Mouse (Mus musculus): ENCODE results near the gene Capn2. TPM values are rescaled to one million over a fixed set of nuclear protein-coding genes. Genes with fewer than 3 reads are reported as not detected.

Gene Capn2
- total and polyA plus RNA-seq, 3 experiments = 0.33 TPM; not detected in 2

DNA sequence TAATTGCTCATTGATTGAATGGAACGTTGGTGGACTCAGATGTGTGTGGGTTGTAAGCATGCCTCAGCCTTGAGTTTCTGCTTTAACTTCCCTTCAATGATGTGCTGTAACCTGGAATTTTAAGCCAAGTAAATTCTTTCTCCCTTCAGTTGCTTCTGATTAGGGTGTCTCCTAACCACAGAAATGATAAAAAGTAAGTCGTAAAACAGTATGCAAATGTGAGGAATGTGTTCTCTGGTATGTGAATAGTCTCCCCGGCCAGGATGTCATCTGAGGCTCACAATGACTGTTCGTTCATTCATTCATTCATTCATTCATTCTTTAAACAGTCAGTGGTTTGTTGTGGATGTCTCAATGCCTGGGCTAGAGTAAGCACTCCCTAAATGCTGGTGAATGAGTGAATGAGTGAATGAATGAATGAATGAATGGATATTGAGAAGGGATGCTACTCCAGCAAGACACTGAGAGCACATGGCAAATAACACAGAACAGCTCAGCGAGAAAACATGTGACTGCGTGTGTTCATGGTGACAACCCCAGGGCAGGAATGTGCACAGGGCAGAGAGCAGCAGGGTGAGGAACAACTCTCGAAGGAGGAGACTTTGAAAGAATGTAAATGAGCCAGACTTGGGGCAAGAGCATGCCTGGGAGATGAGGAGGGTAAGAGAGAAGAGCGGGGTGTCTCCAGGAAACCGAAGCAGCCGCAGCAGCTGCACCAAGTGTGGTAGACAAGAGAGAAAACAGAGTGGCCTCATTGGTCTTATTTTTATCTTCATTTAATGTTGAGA lies 2.4 kb downstream of the Capn2 start:
- ATAC-seq (ENCODE audit: extremely low read depth, insufficient number of reproducible peaks, low FRiP score, poor library complexity, severe bottlenecking) (no peak), DNase-seq (ENCODE audit: low spot score) (no peak)
- Histone ChIP-seq H3K4me1 (ENCODE audit: insufficient read depth, low read depth, low read length) (no peaks in the 10 kb centered on the region), H3K9me3 (replicated peaks) (peaks cover 14% of the 10 kb centered on the region), H3K36me3 (replicated peaks) (no peaks in the 10 kb centered on the region), H3K27me3 (ENCODE audit: insufficient read depth, low read length) (no peaks in the 10 kb centered on the region), H3K4me3 (ENCODE audit: low read depth, low read length) (no peak overlapping the region)
- no peak for TF ChIP-seq TAL1 (conservative IDR thresholded peaks at IDR 0.05; ENCODE audit: low read depth, low read length)

DNA sequence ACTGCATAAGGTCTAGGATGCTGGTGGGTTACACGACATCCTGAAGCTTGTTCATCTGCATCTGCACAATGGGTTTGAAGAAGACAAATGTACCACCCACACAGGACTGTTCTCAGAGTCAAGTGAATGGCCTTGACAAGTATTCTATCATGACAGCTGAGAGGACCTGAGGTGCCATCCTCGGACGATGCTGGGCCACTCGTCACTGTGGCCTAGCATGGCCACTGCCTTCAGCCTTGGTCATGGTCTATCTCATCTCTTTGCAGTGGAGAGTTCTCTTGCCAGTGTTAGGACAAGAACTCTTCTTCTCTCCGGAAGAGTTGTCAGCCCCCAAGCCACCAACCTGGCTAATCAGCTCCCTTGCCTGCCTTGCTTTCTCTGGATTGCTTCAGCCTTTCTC lies 3.7 kb downstream of the Capn2 start:
- no peak for ATAC-seq (ENCODE audit: extremely low read depth, insufficient number of reproducible peaks, low FRiP score, poor library complexity, severe bottlenecking)

DNA sequence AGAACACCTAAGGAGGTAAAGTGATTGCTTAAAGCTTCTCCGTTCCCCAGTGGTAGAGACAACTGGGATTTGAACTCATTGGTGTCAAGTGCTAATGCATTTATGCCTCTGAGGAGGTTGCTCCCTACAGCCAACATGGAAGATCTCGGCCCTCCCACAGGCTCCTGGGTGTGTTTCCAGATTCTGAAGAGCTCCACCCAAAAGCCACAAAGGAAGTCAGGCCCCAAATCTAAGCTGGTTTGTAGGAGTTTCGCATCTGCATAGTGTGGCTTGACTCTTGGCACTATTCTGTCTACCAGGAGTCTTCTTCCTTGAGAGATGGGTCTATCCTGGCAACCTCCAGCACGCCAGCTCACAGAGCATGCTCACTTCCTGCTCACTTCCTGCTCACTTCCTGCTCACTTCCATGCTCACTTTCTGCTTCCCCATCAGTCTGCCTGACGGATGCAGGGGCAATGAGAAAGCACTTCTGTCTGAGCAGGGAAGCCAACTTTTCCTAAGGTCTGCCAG lies 4.5 kb downstream of the Capn2 start:
- H3K27me3 ChIP-seq (ENCODE audit: insufficient read depth, low read length) = no peaks in the 10 kb centered on the region
- no peaks in the 10 kb centered on the region for H3K4me1 ChIP-seq (ENCODE audit: insufficient read depth, low read depth, low read length)
- TF ChIP-seq GATA1 (IDR thresholded peaks at IDR 0.05; ENCODE audit: borderline replicate concordance, low read length) = no peak
- no peak for TF ChIP-seq CTCF (IDR thresholded peaks at IDR 0.05; ENCODE audit: low read depth, low read length)
- TF ChIP-seq GATA2 (IDR thresholded peaks at IDR 0.05; ENCODE audit: borderline replicate concordance, low read depth, low read length) = no peak
- no peak for TF ChIP-seq POLR2AphosphoS5 (IDR thresholded peaks at IDR 0.05; ENCODE audit: insufficient replicate concordance, low read depth, low read length)
- TF ChIP-seq TAL1 (conservative IDR thresholded peaks at IDR 0.05; ENCODE audit: low read depth, low read length) = no peak
- H3K9me3 ChIP-seq (replicated peaks) = peaks cover 20% of the 10 kb centered on the region
- DNase-seq (ENCODE audit: low spot score) (no peak), ATAC-seq (ENCODE audit: extremely low read depth, insufficient number of reproducible peaks, low FRiP score, poor library complexity, severe bottlenecking) (no peak)
- no peak overlapping the region for H3K4me3 ChIP-seq (ENCODE audit: low read depth, low read length)
- no peaks in the 10 kb centered on the region for H3K36me3 ChIP-seq (replicated peaks)

More for the DNA sequence above, 3.7 kb downstream of the Capn2 start:
- Histone ChIP-seq H3K36me3 (replicated peaks) (no peaks in the 10 kb centered on the region), H3K9me3 (replicated peaks) (peaks cover 20% of the 10 kb centered on the region), H3K4me3 (ENCODE audit: low read depth, low read length) (no peak overlapping the region), H3K4me1 (ENCODE audit: insufficient read depth, low read depth, low read length) (no peaks in the 10 kb centered on the region), H3K27me3 (ENCODE audit: insufficient read depth, low read length) (no peaks in the 10 kb centered on the region)
- TF ChIP-seq GATA2 (IDR thresholded peaks at IDR 0.05; ENCODE audit: borderline replicate concordance, low read depth, low read length) = no peak
- TF ChIP-seq GATA1 (IDR thresholded peaks at IDR 0.05; ENCODE audit: borderline replicate concordance, low read length) = no peak
- no peak for TF ChIP-seq POLR2AphosphoS5 (IDR thresholded peaks at IDR 0.05; ENCODE audit: insufficient replicate concordance, low read depth, low read length)
- TF ChIP-seq CTCF (IDR thresholded peaks at IDR 0.05; ENCODE audit: low read depth, low read length) = no peak
- TF ChIP-seq TAL1 (conservative IDR thresholded peaks at IDR 0.05; ENCODE audit: low read depth, low read length) = no peak
- DNase-seq (ENCODE audit: low spot score) = no peak

DNA sequence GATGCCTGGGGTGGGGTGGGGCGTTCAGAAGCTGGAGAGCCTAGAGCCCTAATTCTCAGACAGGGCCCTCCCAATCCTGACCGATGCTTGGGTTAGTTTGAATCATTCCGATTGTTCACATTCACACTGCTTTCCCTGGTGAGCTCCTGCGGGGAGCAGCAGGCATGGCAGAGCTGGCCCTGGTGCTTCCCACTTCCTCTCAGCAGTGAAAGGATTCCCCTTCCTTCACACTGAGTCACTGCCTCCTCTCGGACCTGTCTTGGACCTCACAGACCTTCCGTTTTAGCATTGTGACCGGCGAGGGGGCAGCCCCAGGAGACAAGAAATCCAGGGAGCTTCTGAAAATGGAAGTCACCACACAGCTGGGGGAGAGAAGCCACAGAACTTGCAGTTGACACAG lies 5.6 kb downstream of the Capn2 start:
- TF ChIP-seq POLR2AphosphoS5 (IDR thresholded peaks at IDR 0.05; ENCODE audit: insufficient replicate concordance, low read depth, low read length) (no peak), GATA1 (IDR thresholded peaks at IDR 0.05; ENCODE audit: borderline replicate concordance, low read length) (no peak), CTCF (IDR thresholded peaks at IDR 0.05; ENCODE audit: low read depth, low read length) (no peak), TAL1 (conservative IDR thresholded peaks at IDR 0.05; ENCODE audit: low read depth, low read length) (no peak), GATA2 (IDR thresholded peaks at IDR 0.05; ENCODE audit: borderline replicate concordance, low read depth, low read length) (no peak)
- DNase-seq (ENCODE audit: low spot score) = no peak
- Histone ChIP-seq H3K27me3 (ENCODE audit: insufficient read depth, low read length) (no peaks in the 10 kb centered on the region), H3K9me3 (replicated peaks) (peaks cover 10% of the 10 kb centered on the region), H3K4me1 (ENCODE audit: insufficient read depth, low read depth, low read length) (no peaks in the 10 kb centered on the region), H3K36me3 (replicated peaks) (no peaks in the 10 kb centered on the region), H3K4me3 (ENCODE audit: low read depth, low read length) (no peak overlapping the region)
- no peak for ATAC-seq (ENCODE audit: extremely low read depth, insufficient number of reproducible peaks, low FRiP score, poor library complexity, severe bottlenecking)

DNA sequence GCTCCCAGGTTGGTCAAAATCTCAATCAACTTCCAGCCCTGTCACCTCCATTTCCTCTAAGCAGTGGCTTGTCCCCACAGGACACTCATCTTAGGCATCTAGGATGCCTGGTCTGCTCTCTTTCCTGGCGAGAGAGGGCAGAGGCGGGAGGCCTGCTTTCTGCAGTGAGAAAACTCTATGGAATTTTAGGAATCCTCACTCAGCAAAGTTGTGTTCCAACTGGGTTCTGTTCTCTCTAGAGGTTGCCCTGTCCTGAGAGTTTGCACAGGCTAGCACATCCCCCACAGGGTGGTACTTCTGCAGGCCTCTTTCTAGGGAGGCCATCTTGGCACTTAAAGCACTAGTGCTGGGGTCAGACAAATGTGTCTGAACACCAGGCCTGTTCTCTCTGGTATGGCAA lies 6.3 kb downstream of the Capn2 start:
- H3K36me3 ChIP-seq (replicated peaks) = no peaks in the 10 kb centered on the region
- no peak overlapping the region for H3K4me3 ChIP-seq (ENCODE audit: low read depth, low read length)
- TF ChIP-seq POLR2AphosphoS5 (IDR thresholded peaks at IDR 0.05; ENCODE audit: insufficient replicate concordance, low read depth, low read length) (no peak), GATA1 (IDR thresholded peaks at IDR 0.05; ENCODE audit: borderline replicate concordance, low read length) (no peak), CTCF (IDR thresholded peaks at IDR 0.05; ENCODE audit: low read depth, low read length) (no peak), TAL1 (conservative IDR thresholded peaks at IDR 0.05; ENCODE audit: low read depth, low read length) (no peak), GATA2 (IDR thresholded peaks at IDR 0.05; ENCODE audit: borderline replicate concordance, low read depth, low read length) (no peak)
- H3K4me1 ChIP-seq (ENCODE audit: insufficient read depth, low read depth, low read length) = no peaks in the 10 kb centered on the region
- H3K27me3 ChIP-seq (ENCODE audit: insufficient read depth, low read length) = no peaks in the 10 kb centered on the region
- ATAC-seq (ENCODE audit: extremely low read depth, insufficient number of reproducible peaks, low FRiP score, poor library complexity, severe bottlenecking) = no peak
- H3K9me3 ChIP-seq (replicated peaks) = peaks cover 8% of the 10 kb centered on the region
- DNase-seq (ENCODE audit: low spot score) = no peak

GRCm38 (mm10) chr1:182509110-182509797 lies 8.2 kb downstream of the Capn2 start:
- peaks cover 8% of the 10 kb centered on the region; the same call in 1 of the 2 replicates for H3K9me3 ChIP-seq (replicated peaks)
- no peaks in the 10 kb centered on the region for H3K36me3 ChIP-seq (replicated peaks)
- H3K27me3 ChIP-seq (ENCODE audit: insufficient read depth, low read length) = no peaks in the 10 kb centered on the region
- no peak overlapping the region for H3K4me3 ChIP-seq (ENCODE audit: low read depth, low read length)
- ATAC-seq (ENCODE audit: extremely low read depth, insufficient number of reproducible peaks, low FRiP score, poor library complexity, severe bottlenecking) (no peak), DNase-seq (ENCODE audit: low spot score) (no peak)
- no peaks in the 10 kb centered on the region for H3K4me1 ChIP-seq (ENCODE audit: insufficient read depth, low read depth, low read length)
- no peak for TF ChIP-seq CTCF (IDR thresholded peaks at IDR 0.05; ENCODE audit: low read depth, low read length)
- no peak for TF ChIP-seq TAL1 (conservative IDR thresholded peaks at IDR 0.05; ENCODE audit: low read depth, low read length)
- TF ChIP-seq GATA1 (IDR thresholded peaks at IDR 0.05; ENCODE audit: borderline replicate concordance, low read length) = no peak
- TF ChIP-seq GATA2 (IDR thresholded peaks at IDR 0.05; ENCODE audit: borderline replicate concordance, low read depth, low read length) = no peak
- TF ChIP-seq POLR2AphosphoS5 (IDR thresholded peaks at IDR 0.05; ENCODE audit: insufficient replicate concordance, low read depth, low read length) = no peak
